Mouse (Mus musculus): ENCODE measurements at regions not wholly inside any gene's neighbourhood (a gene's known extent, or its start where the extent isn't known, plus 50 kb on each side); places are given as distances from the start of the nearest gene placed in this dataset.
A peak's percentile ranks its signal among the peaks of the same experiment; 100 is the strongest.

DNA sequence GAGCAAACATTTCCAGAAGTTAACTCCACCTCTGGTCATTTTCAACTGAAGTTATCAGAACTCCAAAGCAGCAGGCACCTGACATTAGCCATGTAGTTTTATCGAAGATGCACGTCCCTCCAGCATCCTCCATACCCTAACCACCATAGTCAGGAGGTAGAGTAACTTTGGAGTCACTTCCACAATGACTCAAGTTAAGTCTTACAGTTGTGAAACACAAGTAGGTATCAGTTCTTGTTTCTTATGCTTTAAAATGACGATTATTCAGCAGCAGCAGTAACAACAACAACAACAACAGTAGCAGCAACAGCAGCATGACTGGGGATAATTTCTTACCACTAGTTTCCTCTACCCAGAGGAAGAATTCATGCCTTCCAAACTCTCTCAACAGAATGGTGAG lies 51.3 kb upstream of the Tank start:
- H3K4me3 ChIP-seq (replicated peaks): no peak overlapping the region
- WGBS: 86% methylated on average over 3 of the region's 3 CpGs
- no peak for ATAC-seq (ENCODE audit: insufficient read depth, low FRiP score, low read depth)
- H3K4me1 ChIP-seq: no peaks in the 10 kb centered on the region
- H3K9ac ChIP-seq: no peak overlapping the region
- H3K27me3 ChIP-seq (replicated peaks): no peaks in the 10 kb centered on the region
- no peak overlapping the region for H3K27ac ChIP-seq
- no peaks in the 10 kb centered on the region for H3K9me3 ChIP-seq
- no peak overlapping the region for H3K4me2 ChIP-seq
- H3K36me3 ChIP-seq: no peaks in the 10 kb centered on the region

DNA sequence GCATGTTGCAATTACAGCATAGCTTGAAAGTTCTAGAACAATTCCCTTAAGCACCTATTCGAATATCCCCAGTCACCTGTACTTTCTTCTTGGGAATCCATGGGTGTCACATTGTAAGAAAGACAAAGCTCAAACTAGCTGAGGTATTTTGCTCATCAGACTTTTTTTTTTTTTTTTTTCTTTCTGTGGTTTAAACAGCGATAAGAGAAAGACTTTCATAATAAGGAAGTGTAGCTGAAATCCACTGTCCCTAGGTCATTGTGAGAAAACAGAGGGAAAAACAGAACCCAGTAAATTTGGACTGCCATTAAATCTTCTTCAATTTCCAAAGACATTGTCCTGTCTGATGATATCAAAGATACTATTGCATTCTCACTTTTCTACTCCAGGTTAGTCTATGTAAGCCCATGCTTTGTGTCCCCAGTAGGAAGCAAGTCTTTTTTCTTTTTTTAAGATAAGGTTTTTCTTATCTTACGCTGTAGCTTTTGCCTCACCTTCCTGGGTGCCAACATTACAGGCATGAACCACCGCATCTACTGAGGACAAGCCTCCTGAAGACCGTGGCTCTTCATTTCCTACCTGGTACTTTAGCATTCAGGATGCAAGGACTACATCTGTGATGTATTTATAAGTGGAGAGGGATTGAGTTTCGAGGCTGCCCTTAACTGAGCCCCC lies 54.2 kb upstream of the Tank start:
- Histone ChIP-seq H3K36me3 (no peaks in the 10 kb centered on the region), H3K4me3 (replicated peaks) (no peak overlapping the region), H3K4me2 (no peak overlapping the region), H3K9me3 (no peaks in the 10 kb centered on the region), H3K27ac (no peak overlapping the region), H3K9ac (no peak overlapping the region), H3K4me1 (no peaks in the 10 kb centered on the region), H3K27me3 (replicated peaks) (no peaks in the 10 kb centered on the region)
- WGBS: 80% methylated on average over 6 of the region's 6 CpGs
- no peak for ATAC-seq (ENCODE audit: insufficient read depth, low FRiP score, low read depth)

DNA sequence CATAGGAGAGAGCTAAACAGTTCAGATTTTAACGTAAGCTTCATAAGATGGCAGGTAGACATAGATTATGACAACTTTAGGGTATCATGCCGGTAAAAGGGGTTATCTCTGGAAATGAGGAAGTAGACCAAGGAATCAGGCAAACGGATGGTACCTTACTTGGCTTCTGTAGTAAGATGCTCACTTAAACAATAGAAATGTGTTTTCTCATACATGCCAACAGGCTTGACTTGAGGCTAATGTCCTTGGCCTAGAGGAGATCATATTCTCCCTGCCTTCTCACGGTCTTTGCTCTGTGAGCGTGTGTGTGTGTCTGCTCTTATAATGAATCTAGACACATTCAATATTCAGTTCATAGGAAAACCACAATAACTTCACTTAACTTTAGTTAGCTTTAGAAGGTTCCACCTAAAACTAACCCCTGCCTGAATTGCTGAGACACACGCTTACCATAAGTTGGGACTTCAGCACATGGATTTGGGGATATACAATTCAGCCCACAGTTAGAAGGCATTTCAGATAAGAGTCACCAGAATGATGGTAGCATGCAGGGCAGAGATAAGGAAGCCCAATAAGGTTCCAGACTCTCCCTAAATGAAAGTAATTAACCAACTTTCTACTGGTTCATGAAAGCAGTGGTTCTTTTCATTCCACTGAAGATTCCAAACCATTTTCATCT lies 63.8 kb upstream of the Tank start:
- Histone ChIP-seq H3K4me3 (replicated peaks) (no peak overlapping the region), H3K27me3 (replicated peaks) (no peaks in the 10 kb centered on the region), H3K9ac (no peak overlapping the region), H3K27ac (no peak overlapping the region), H3K4me2 (no peak overlapping the region), H3K4me1 (no peaks in the 10 kb centered on the region), H3K36me3 (no peaks in the 10 kb centered on the region), H3K9me3 (no peaks in the 10 kb centered on the region)
- no peak for ATAC-seq (ENCODE audit: insufficient read depth, low FRiP score, low read depth)
- 86% methylated on average over 6 of the region's 6 CpGs for WGBS

DNA sequence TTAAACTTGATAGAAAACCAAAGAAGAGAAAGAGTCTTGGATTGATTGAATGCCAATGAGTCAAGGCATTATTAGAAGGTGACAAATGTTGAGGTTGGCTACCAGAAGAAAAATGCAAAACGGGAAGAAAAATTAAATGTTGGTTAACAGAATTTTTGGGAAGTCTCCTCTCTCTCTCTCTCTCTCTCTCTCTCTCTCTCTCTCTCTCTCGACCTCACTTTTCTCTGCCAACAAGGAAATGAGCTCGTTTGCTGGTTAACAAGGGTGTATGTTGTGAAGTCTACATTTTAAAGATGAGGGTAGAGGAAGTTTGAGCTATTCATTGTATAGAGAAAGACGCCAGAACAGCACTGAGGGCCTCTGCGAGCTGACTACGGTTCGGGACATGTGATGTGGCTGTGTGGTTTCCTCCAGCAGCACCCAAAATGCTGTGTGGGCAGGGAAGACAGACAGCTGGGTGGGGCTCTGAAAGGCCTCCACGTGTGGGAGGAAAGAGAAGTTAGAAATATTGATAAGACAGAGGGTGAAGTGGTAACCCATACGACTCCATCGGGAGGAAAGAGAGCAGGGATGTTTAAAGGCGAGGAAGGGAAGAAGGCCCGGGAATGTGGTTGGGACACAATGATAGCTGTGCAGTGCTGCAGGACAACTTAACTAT lies 64.5 kb upstream of the Tank start:
- Histone ChIP-seq H3K27me3 (replicated peaks) (no peaks in the 10 kb centered on the region), H3K9ac (no peak overlapping the region), H3K27ac (no peak overlapping the region), H3K9me3 (no peaks in the 10 kb centered on the region), H3K4me2 (no peak overlapping the region), H3K4me3 (replicated peaks) (no peak overlapping the region), H3K36me3 (no peaks in the 10 kb centered on the region), H3K4me1 (no peaks in the 10 kb centered on the region)
- 64% methylated on average over 12 of the region's 12 CpGs for WGBS
- peak; percentile 63; the same call in 1 of the 2 replicates for ATAC-seq (ENCODE audit: insufficient read depth, low FRiP score, low read depth)

DNA sequence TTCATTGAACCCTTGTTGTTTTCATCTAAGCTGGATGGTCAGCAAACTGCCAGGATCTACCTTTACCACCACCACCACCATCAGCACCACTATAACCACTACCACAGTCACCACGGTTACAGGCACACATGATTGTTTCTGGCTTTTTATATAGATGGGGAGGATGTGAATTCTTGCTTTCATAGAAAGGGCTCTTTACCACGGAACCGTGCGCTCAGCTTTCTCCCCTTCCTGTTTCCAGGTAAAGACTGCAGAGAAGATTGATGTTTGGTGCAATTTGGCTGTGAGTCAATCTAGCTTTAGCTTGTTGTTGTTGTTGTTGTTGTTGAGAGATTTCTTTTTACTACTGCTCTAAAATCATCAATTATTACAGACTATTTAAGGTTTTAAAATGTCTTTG lies 74.8 kb upstream of the Tank start:
- Histone ChIP-seq H3K4me3 (replicated peaks) (no peak overlapping the region), H3K27me3 (replicated peaks) (no peaks in the 10 kb centered on the region), H3K9ac (no peak overlapping the region), H3K4me2 (no peak overlapping the region), H3K9me3 (no peaks in the 10 kb centered on the region), H3K27ac (no peak overlapping the region), H3K4me1 (no peaks in the 10 kb centered on the region), H3K36me3 (no peaks in the 10 kb centered on the region)
- ATAC-seq (ENCODE audit: insufficient read depth, low FRiP score, low read depth): no peak
- WGBS: 72% methylated on average over 4 of the region's 4 CpGs

DNA sequence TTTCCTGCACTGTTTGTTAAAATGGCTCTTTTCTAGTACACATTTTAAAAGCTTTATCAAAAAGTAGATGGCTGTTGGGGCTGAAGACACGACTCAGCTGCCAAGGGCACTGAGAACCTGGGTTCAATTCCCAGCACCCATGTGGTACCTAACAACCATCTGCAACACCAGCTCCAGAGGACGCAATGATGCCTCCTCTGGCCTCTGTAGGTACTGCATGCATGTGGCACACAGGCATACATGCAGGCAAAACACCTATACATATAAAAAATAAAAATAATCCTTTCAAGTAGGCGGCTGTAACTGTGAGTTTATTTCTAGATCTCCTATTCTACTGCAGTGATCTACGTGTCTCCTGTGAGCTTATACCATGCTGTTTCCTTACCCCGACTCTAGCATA lies 76.5 kb upstream of the Tank start:
- H3K9me3 ChIP-seq: no peaks in the 10 kb centered on the region
- H3K27me3 ChIP-seq (replicated peaks): no peaks in the 10 kb centered on the region
- no peak for ATAC-seq (ENCODE audit: insufficient read depth, low FRiP score, low read depth)
- H3K27ac ChIP-seq: no peak overlapping the region
- H3K36me3 ChIP-seq: no peaks in the 10 kb centered on the region
- no peak overlapping the region for H3K9ac ChIP-seq
- no peaks in the 10 kb centered on the region for H3K4me1 ChIP-seq
- H3K4me2 ChIP-seq: no peak overlapping the region
- 86% methylated on average over 5 of the region's 5 CpGs for WGBS
- H3K4me3 ChIP-seq (replicated peaks): no peak overlapping the region

DNA sequence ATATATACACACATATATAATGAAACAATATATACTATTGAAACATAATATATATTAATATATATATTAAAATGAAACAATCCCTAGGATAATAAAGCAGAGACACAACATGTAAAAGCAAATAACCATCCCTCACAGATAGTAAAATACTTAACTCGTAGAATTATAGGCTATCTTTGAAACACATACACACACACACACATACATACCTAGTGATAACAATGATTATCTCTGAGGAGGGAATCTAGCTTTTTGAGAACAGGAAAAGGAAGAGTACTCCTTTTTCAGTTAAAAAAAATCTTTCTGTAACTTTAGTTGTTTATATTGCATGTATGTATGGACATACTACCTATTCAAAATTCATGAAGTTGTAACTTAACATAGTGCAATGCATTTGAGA lies 79.1 kb upstream of the Tank start:
- Histone ChIP-seq H3K4me2 (no peak overlapping the region), H3K4me3 (replicated peaks) (no peak overlapping the region), H3K27ac (no peak overlapping the region), H3K27me3 (replicated peaks) (no peaks in the 10 kb centered on the region), H3K9ac (no peak overlapping the region), H3K9me3 (no peaks in the 10 kb centered on the region), H3K36me3 (no peaks in the 10 kb centered on the region), H3K4me1 (no peaks in the 10 kb centered on the region)
- ATAC-seq (ENCODE audit: insufficient read depth, low FRiP score, low read depth): no peak
- WGBS: 78% methylated on average over 1 of the region's 1 CpGs

DNA sequence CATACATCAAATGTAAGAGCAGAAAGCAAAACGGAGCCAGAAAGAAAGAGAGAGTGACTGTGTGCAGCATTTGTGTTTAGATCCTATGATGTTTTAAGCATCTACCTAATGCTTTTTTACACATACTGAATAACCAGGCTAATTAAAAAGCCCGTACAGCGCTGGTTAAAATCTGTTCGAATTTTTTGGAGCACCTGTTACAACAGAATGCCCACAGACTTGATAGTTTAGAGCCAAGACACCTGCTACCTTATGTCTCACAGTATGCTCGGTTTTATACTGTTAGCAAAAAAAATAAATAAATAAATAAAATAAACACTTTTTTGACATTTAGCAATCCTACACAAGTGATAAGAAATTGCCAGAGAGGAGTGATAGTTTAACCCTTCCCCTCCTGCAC lies 80.5 kb upstream of the Tank start:
- Histone ChIP-seq H3K4me2 (no peak overlapping the region), H3K36me3 (no peaks in the 10 kb centered on the region), H3K27ac (no peak overlapping the region), H3K9me3 (no peaks in the 10 kb centered on the region), H3K4me3 (replicated peaks) (no peak overlapping the region), H3K4me1 (no peaks in the 10 kb centered on the region), H3K27me3 (replicated peaks) (no peaks in the 10 kb centered on the region), H3K9ac (no peak overlapping the region)
- WGBS: 49% methylated on average over 5 of the region's 5 CpGs
- no peak for ATAC-seq (ENCODE audit: insufficient read depth, low FRiP score, low read depth)

DNA sequence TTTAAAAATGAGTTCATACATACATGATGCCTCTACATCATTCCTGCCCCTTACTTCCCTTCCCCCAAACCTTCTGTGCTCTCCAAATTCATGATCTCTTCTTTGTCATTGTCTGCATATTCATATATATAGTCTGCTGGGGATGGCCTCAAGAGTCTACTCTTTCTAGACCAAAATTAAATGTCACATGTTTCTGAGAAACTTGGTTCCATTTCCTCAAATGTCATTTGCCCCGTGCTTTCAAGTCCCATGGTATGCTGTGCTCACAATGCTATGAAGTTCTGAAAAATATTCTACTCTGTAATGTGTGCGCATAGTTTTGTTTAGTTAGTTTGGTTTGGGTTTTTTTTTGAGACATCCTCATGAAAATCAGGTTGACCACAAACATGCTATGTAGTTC lies 81.4 kb upstream of the Tank start:
- no peaks in the 10 kb centered on the region for H3K9me3 ChIP-seq
- H3K27ac ChIP-seq: no peak overlapping the region
- H3K9ac ChIP-seq: no peak overlapping the region
- whole genome bisulfite sequencing: 84% methylated on average over 2 of the region's 2 CpGs
- H3K4me3 ChIP-seq (replicated peaks): no peak overlapping the region
- H3K27me3 ChIP-seq (replicated peaks): no peaks in the 10 kb centered on the region
- H3K36me3 ChIP-seq: no peaks in the 10 kb centered on the region
- no peak overlapping the region for H3K4me2 ChIP-seq
- H3K4me1 ChIP-seq: no peaks in the 10 kb centered on the region
- no peak for ATAC-seq (ENCODE audit: insufficient read depth, low FRiP score, low read depth)

DNA sequence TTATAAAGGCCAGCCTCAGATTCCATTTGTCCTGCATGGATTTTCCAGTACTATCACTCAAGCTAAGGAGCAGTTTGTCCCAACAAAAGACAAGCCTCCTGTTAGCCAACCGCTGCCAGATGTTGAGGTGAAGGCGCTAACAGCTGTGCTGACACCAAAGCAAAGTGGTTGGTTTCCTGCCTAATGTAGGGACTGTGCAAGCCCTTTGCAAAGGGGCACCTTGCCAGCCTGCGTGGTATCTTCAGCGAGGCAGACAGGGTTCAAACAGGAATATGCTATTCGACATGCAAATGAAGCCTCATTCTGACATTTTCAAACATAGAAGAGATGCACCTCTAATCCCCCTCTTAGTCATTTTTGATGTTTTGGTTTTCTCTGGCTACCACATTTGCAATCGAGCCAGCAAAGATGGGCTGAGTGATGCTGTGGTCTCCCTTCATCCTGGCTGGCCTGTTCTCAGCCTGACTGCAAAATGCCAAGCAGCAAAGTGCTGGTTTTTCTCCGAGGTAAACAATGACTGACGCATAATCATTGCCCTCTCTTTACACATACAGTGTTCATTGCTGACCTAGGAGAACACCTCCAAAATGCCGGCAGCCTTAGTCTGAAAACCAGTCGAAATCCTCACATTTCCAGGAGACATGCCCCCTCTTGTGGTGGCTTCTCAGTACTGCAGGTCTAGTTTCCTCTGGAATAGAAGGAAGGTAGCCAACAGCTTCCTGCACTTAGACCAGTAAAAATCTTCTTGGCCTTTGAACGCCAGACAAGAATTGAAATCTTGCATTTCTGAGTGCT lies 84.3 kb upstream of the Tank start:
- ATAC-seq (ENCODE audit: insufficient read depth, low FRiP score, low read depth): no peak
- no peaks in the 10 kb centered on the region for H3K27me3 ChIP-seq (replicated peaks)
- peak overlapping the region; percentile 27; the same call in 1 of the 2 replicates for H3K4me2 ChIP-seq
- no peak overlapping the region for H3K4me3 ChIP-seq (replicated peaks)
- H3K9me3 ChIP-seq: no peaks in the 10 kb centered on the region
- no peaks in the 10 kb centered on the region for H3K36me3 ChIP-seq
- H3K9ac ChIP-seq: no peak overlapping the region
- 41% methylated on average over 11 of the region's 11 CpGs for WGBS
- no peak overlapping the region for H3K27ac ChIP-seq
- H3K4me1 ChIP-seq: no peaks in the 10 kb centered on the region

DNA sequence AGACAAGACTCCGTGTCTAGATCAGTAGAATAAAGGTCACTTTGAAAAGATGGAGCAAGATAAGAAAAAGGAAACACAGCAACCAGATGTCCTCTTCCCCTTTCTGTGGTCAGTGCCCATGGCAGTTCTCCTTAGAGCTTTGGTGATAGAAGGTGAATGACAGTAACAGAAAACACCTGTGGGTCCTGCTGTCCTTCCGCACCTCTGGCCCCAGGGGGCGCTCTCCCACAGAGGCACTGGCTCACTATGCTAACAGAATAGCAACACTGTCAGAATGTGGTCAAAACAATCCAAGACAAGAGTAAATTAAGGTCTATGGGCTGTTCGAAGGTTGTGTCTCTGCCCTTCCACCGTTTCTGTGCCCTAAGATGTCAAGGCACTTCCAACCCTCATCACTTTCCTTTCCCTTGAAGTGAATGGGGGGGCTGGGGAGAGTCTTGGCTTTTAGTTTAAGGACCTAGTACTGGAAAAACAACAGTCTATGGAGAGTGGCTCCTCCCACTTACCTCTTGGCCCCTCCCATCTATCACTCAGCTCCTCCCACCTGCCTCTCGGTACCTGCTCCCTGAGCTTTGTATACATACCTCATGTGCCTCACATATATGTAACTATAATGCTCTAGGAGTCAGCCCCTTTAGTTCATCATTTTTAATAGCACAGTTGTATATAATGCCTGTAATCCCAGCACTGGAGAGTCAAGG lies 86.2 kb upstream of the Tank start:
- Histone ChIP-seq H3K4me1 (no peaks in the 10 kb centered on the region), H3K9ac (no peak overlapping the region), H3K27me3 (replicated peaks) (no peaks in the 10 kb centered on the region), H3K4me2 (no peak overlapping the region), H3K36me3 (no peaks in the 10 kb centered on the region), H3K9me3 (no peaks in the 10 kb centered on the region), H3K4me3 (replicated peaks) (no peak overlapping the region), H3K27ac (no peak overlapping the region)
- ATAC-seq (ENCODE audit: insufficient read depth, low FRiP score, low read depth): no peak
- 49% methylated on average over 6 of the region's 6 CpGs for WGBS
